Mouse (Mus musculus) testis, postnatal 10 days (tissue): Measurements from ENCODE around the gene Ryk.

Source experiments
- DNase-seq: peaks from one replicate; pipeline ENCODE4 v3.0.0; 2021; ENCODE audit warnings: low spot score

Ryk gene

DNA sequence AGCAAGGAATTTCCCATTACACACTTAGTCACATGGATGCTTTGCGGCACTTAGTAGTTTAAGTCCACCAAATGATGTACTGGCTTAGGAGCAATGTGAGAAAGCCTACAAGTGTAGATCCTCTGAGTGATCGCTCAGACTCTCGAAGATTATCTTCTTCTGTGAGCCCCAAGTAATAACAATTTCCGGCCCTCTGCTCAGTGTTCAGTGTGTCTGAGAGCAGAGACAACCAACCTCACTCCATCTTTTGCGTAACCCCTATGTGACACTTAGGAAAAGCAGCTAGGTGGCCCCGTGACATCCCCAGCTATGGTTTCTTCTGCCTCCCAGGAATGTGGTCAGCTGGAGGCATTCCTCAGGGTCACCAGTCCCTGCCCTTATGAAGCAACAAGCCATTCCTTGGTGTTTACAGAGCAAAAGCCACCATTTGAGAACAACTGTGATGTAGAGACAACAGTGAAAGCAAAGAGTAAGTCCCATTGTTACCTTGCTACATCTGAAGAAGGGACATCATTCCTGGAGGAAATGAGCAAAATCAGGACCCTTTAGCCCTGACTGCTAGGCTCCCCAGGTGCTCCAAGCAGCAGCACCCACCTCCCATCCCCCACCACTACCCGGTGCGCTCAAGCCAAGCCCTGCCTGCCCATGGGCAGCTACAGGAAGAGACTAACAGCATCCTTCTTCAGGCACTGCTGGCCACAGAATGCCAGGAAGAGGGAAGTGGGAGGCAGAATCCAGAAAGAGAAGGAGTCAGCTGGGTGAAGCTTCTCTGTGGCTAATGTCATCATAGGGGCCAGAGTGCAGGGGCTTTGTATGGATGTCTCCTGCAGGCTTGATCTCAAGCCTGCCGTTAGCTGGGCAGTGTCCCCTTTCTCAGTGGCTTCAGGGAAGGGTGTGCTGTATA, 116.6 kb downstream of the Ryk start:
- DNase-seq: no peak

DNA sequence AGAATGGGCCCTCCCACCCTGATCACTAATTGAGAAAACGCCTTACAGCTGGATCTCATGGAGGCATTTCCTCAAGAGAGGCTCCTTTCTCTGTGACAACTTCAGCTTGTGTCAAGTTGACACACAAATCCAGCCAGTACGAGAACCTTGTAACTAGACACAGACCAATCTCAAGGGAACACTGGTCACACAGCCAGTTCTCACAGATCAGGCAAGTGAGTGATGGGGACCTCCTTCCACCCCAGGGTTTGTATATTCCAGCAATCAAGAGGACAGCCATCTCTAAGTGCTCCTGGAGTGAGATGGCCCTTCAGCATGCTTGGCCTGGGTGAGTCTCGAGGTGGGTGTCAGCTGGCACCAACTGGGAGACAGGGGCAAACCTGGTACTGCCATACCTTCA, 121.1 kb downstream of the Ryk start:
- DNase-seq: no peak
